Mouse (Mus musculus) midbrain, postnatal 0 days (tissue): Measurements from ENCODE around the gene Syce2. TPM values are rescaled to one million over a fixed set of nuclear protein-coding genes. Genes with fewer than 3 reads are reported as not detected.
A peak's percentile ranks its signal among the peaks of the same experiment; 100 is the strongest.

Source experiments
- ATAC-seq: fragments of 200-750 bp; cut with Nextera tagmentation; 2 replicates; pipeline ENCODE4 v1.8.0; 2017; ENCODE audit warnings: moderate number of reproducible peaks, mild to moderate bottlenecking, moderate TSS enrichment, moderate library complexity; ENCODE audit not compliant: low FRiP score
- DNase-seq: peaks from one replicate; pipeline ENCODE4 v3.0.0-alpha.2; 2015; ENCODE audit warnings: low spot score
- H3K27ac ChIP-seq: fragments of 300-500 bp; sonication (generic); 2 replicates; pipeline ENCODE4 v1.5.1; 2014; ENCODE audit warnings: low read depth, mild to moderate bottlenecking, low read length, mixed read lengths
- H3K27me3 ChIP-seq: fragments of 300-500 bp; sonication (generic); 2 replicates; pipeline ENCODE4 v1.6.1; 2014; ENCODE audit warnings: low read length, control low read depth, mixed read lengths; ENCODE audit not compliant: insufficient read depth
- H3K36me3 ChIP-seq: fragments of 300-500 bp; sonication (generic); 2 replicates; pipeline ENCODE4 v1.6.1; 2014; ENCODE audit warnings: low read length, control low read depth, mixed read lengths; ENCODE audit not compliant: insufficient read depth
- H3K4me1 ChIP-seq: fragments of 300-500 bp; sonication (generic); 2 replicates; pipeline ENCODE4 v1.6.1; 2014; ENCODE audit warnings: mild to moderate bottlenecking, control low read depth, antibody characterized with exemption, low read length, mixed read lengths; ENCODE audit not compliant: insufficient read depth
- H3K4me2 ChIP-seq: fragments of 300-500 bp; sonication (generic); 2 replicates; pipeline ENCODE4 v1.6.1; 2014; ENCODE audit warnings: low read depth, mild to moderate bottlenecking, low read length, mixed read lengths; ENCODE audit not compliant: poor library complexity, severe bottlenecking
- H3K4me3 ChIP-seq: fragments of 300-500 bp; sonication (generic); 2 replicates; pipeline ENCODE4 v1.5.1; 2014; ENCODE audit warnings: low read depth, mild to moderate bottlenecking, low read length, moderate library complexity
- H3K9ac ChIP-seq: fragments of 300-500 bp; sonication (generic); replicated peaks from 2 replicates; pipeline ENCODE4 v1.6.1; 2014; ENCODE audit warnings: mild to moderate bottlenecking, low read length, moderate library complexity, mixed read lengths; ENCODE audit not compliant: poor library complexity, severe bottlenecking
- H3K9me3 ChIP-seq: fragments of 300-500 bp; sonication (generic); 2 replicates; pipeline ENCODE4 v1.6.1; 2016; ENCODE audit warnings: low read length, control low read depth
- CTCF ChIP-seq: IDR thresholded peaks from 2 replicates; pipeline ENCODE4 v1.5.1; 2016; ENCODE audit warnings: antibody characterized with exemption, mild to moderate bottlenecking
- WGBS: fragments of 180-500 bp; shearing (Covaris S2); extraction: QIAGEN DNeasy Blood & Tissue Kit; methylation state at CpG from one replicate; pipeline ENCODE4 v1.1.7; 2014; 5-methylcytosine and 5-hydroxymethylcytosine counted together
- microRNA-seq: library from miRNA; unstranded; fragments of <30 nt; microRNA quantifications from one replicate; pipeline ENCODE4, GENCODE M21; 2016; ENCODE audit warnings: borderline number of aligned reads
- polyA plus RNA-seq: library from polyadenylated mRNA; unstranded; fragments of >200 nt; fragmentation: Nextera tagmentation; extraction: Ambion mirVana; gene quantifications from 2 replicates; pipeline ENCODE4 v1.2.1, GENCODE M21; 2015
- total RNA-seq: library from RNA; depleted of rRNA; stranded (reverse); fragments of >200 nt; gene quantifications from 2 replicates; pipeline ENCODE4 v1.2.3, GENCODE M21; 2014; rRNA removed

The Syce2 gene
- total and polyA plus RNA-seq, 2 experiments from 2014 or later, result 29.5 to 56.2 TPM

- H3K27ac ChIP-seq, result no peak overlapping the region
- H3K4me2 ChIP-seq, result peak overlapping the region; percentile 93
- H3K9me3 ChIP-seq, result no peaks in the 10 kb centered on the region
- no peak overlapping the region for H3K9ac ChIP-seq
- TF ChIP-seq CTCF, result no peak
- H3K4me1 ChIP-seq, result peaks cover 5% of the 10 kb centered on the region
- WGBS, result 82% methylated on average over 16 of the region's 16 CpGs
- DNase-seq (no peak), ATAC-seq (no peak)
- H3K27me3 ChIP-seq, result no peaks in the 10 kb centered on the region
- H3K4me3 ChIP-seq, result peak overlapping the region; percentile 93; the same call in 1 of the 2 replicates
- peaks cover 12% of the 10 kb centered on the region for H3K36me3 ChIP-seq
These were observed 62.1 kb downstream of the Syce2 start for GRCm38 (mm10) chr8:84933767-84934559.

GRCm38 (mm10) chr8:84934860-84935259 lies 62.9 kb downstream of the Syce2 start:
- 3% methylated on average over 15 of the region's 15 CpGs for WGBS
- peak overlapping the region; percentile 97 for H3K27ac ChIP-seq
- peak overlapping the region; percentile 99 for H3K9ac ChIP-seq
- H3K36me3 ChIP-seq, result peaks cover 11% of the 10 kb centered on the region
- no peaks in the 10 kb centered on the region for H3K9me3 ChIP-seq
- H3K4me2 ChIP-seq, result peak overlapping the region; percentile 93
- peak overlapping the region; percentile 93 for H3K4me3 ChIP-seq
- ATAC-seq (peak; percentile 63), DNase-seq (peak; percentile 94)
- peaks cover 5% of the 10 kb centered on the region for H3K4me1 ChIP-seq
- TF ChIP-seq CTCF, result no peak
- H3K27me3 ChIP-seq, result no peaks in the 10 kb centered on the region

- no peak for ATAC-seq
- H3K9ac ChIP-seq, result peak overlapping the region; percentile 99
- peak overlapping the region; percentile 93 for H3K4me2 ChIP-seq
- H3K36me3 ChIP-seq, result peaks cover 5% of the 10 kb centered on the region
- no peak for TF ChIP-seq CTCF
- DNase-seq, result no peak
- H3K27ac ChIP-seq, result peak overlapping the region; percentile 97
- H3K4me3 ChIP-seq, result peak overlapping the region; percentile 93
- H3K9me3 ChIP-seq, result no peaks in the 10 kb centered on the region
- no peaks in the 10 kb centered on the region for H3K27me3 ChIP-seq
- H3K4me1 ChIP-seq, result peaks cover 5% of the 10 kb centered on the region
- WGBS, result 7% methylated on average over 14 of the region's 14 CpGs
These were observed 63.6 kb downstream of the Syce2 start for GRCm38 (mm10) chr8:84935489-84935888.

- Histone ChIP-seq H3K4me3 (peak overlapping the region; percentile 93), H3K9me3 (no peaks in the 10 kb centered on the region), H3K27ac (peak overlapping the region; percentile 97), H3K4me1 (peaks cover 5% of the 10 kb centered on the region), H3K27me3 (no peaks in the 10 kb centered on the region), H3K36me3 (peaks cover 2% of the 10 kb centered on the region; the same call in 1 of the 2 replicates), H3K9ac (peak overlapping the region; percentile 99), H3K4me2 (peak overlapping the region; percentile 93)
- DNase-seq, result peak; percentile 49
- peak; percentile 62 for ATAC-seq
- WGBS, result 8% methylated on average over 23 of the region's 23 CpGs
- TF ChIP-seq CTCF, result no peak
These were observed 64.4 kb downstream of the Syce2 start for GRCm38 (mm10) chr8:84936041-84936961.

- Histone ChIP-seq H3K9ac (peak within 1 kb of the TSS; percentile 99), H3K27ac (peak within 1 kb of the TSS; percentile 97), H3K36me3 (no peaks in the 10 kb centered on the region), H3K4me2 (peak within 1 kb of the TSS; percentile 93), H3K4me3 (peak within 1 kb of the TSS; percentile 93), H3K4me1 (peaks cover 5% of the 10 kb centered on the region), H3K27me3 (no peaks in the 10 kb centered on the region), H3K9me3 (no peaks in the 10 kb centered on the region)
- ATAC-seq, result peak; percentile 67
- peak; percentile 86 for DNase-seq
- WGBS, result 2% methylated on average over 39 of the region's 50 CpGs
- TF ChIP-seq CTCF, result peak; percentile 75
These were observed 65.1 kb downstream of the Syce2 start, which contains the start of gene Mast1 for GRCm38 (mm10) chr8:84936962-84937546. Gene Mast1, minus strand, starts transcription at chr8:84937359.

Small RNA genes lying within 50 kb of the gene (microRNA-seq; reads per million reads assigned to microRNA genes)
- not detected for gene Gm24197
- gene Mir7069, result 2.7 reads per million

Other genes with a start within 250 kb of the Syce2 start
Only the 30 nearest of the 31 such genes appear.
- 3.9 and 4.3 TPM in 2 replicates for gene Ier2, start 209.3 kb upstream of the Syce2 start, total RNA-seq
- 12.8 and 14.7 TPM in 2 replicates for gene Ier2, start 209.3 kb upstream of the Syce2 start, polyA plus RNA-seq
- 88.5 and 99.5 TPM in 2 replicates for gene Trmt1, start 185.8 kb upstream of the Syce2 start, total RNA-seq
- gene Trmt1, start 185.8 kb upstream of the Syce2 start, polyA plus RNA-seq, result 74.2 and 75.0 TPM in 2 replicates
- gene Nacc1, start 184.2 kb upstream of the Syce2 start, total RNA-seq, result 87.2 and 102 TPM in 2 replicates
- 13.7 and 13.8 TPM in 2 replicates for gene Nacc1, start 184.2 kb upstream of the Syce2 start, polyA plus RNA-seq
- gene Lyl1, start 170.7 kb upstream of the Syce2 start, total RNA-seq, result 4.6 and 4.8 TPM in 2 replicates
- 2.0 and 2.8 TPM in 2 replicates for gene Lyl1, start 170.7 kb upstream of the Syce2 start, polyA plus RNA-seq
- not detected in 2 replicates for gene G430095P16Rik, start 149.1 kb upstream of the Syce2 start, total RNA-seq
- gene G430095P16Rik, start 149.1 kb upstream of the Syce2 start, polyA plus RNA-seq, result 0.39 and 0.71 TPM in 2 replicates
- gene Nfix, start 71.8 kb upstream of the Syce2 start, total RNA-seq, result 40.1 and 62.5 TPM in 2 replicates
- gene Nfix, start 71.8 kb upstream of the Syce2 start, polyA plus RNA-seq, result 41.7 and 53.7 TPM in 2 replicates
- 7.6 and 7.7 TPM in 2 replicates for gene Dand5, start 49.3 kb upstream of the Syce2 start, total RNA-seq
- gene Dand5, start 49.3 kb upstream of the Syce2 start, polyA plus RNA-seq, result 12.6 and 14.5 TPM in 2 replicates
- 27.5 and 28.2 TPM in 2 replicates for gene Gadd45gip1, start 40.6 kb upstream of the Syce2 start, total RNA-seq
- 42.9 and 45.1 TPM in 2 replicates for gene Gadd45gip1, start 40.6 kb upstream of the Syce2 start, polyA plus RNA-seq
- gene Rad23a, start 31.4 kb upstream of the Syce2 start, total RNA-seq, result 43.8 and 57.5 TPM in 2 replicates
- 83.5 and 88.3 TPM in 2 replicates for gene Rad23a, start 31.4 kb upstream of the Syce2 start, polyA plus RNA-seq
- 369 and 436 TPM in 2 replicates for gene Calr, start 25.2 kb upstream of the Syce2 start, total RNA-seq
- 444 and 445 TPM in 2 replicates for gene Calr, start 25.2 kb upstream of the Syce2 start, polyA plus RNA-seq
- gene Farsa, start 15.1 kb upstream of the Syce2 start, total RNA-seq, result 74.8 and 84.6 TPM in 2 replicates
- 92.7 and 103 TPM in 2 replicates for gene Farsa, start 15.1 kb upstream of the Syce2 start, polyA plus RNA-seq
- gene Gcdh, start 21.8 kb downstream of the Syce2 start, total RNA-seq, result 22.1 and 30.5 TPM in 2 replicates
- gene Gcdh, start 21.8 kb downstream of the Syce2 start, polyA plus RNA-seq, result 33.2 and 35.3 TPM in 2 replicates
- gene Klf1, start 29.8 kb downstream of the Syce2 start, total RNA-seq, result 0.52 TPM in 1 of 2 replicates, not detected in the other
- gene Klf1, start 29.8 kb downstream of the Syce2 start, polyA plus RNA-seq, result 0.36 and 0.52 TPM in 2 replicates
- gene Dnase2a, start 36.4 kb downstream of the Syce2 start, total RNA-seq, result 4.3 and 5.7 TPM in 2 replicates
- 6.7 and 8.2 TPM in 2 replicates for gene Dnase2a, start 36.4 kb downstream of the Syce2 start, polyA plus RNA-seq
- gene Mast1, start 65.2 kb downstream of the Syce2 start, total RNA-seq, result 85.9 and 92.0 TPM in 2 replicates
- gene Mast1, start 65.2 kb downstream of the Syce2 start, polyA plus RNA-seq, result 79.8 and 89.0 TPM in 2 replicates
- 4.5 and 6.2 TPM in 2 replicates for gene Rtbdn, start 74.9 kb downstream of the Syce2 start, total RNA-seq
- gene Rtbdn, start 74.9 kb downstream of the Syce2 start, polyA plus RNA-seq, result 4.8 and 5.3 TPM in 2 replicates
- gene Gm49661, start 97.3 kb downstream of the Syce2 start, total RNA-seq, result not detected in 2 replicates
- not detected in 2 replicates for gene Gm49661, start 97.3 kb downstream of the Syce2 start, polyA plus RNA-seq
- 720 and 802 TPM in 2 replicates for gene Prdx2, start 97.5 kb downstream of the Syce2 start, total RNA-seq
- gene Prdx2, start 97.5 kb downstream of the Syce2 start, polyA plus RNA-seq, result 904 and 934 TPM in 2 replicates
- gene Rnaseh2a, start 97.7 kb downstream of the Syce2 start, total RNA-seq, result 40.5 and 48.9 TPM in 2 replicates
- 36.5 and 39.7 TPM in 2 replicates for gene Rnaseh2a, start 97.7 kb downstream of the Syce2 start, polyA plus RNA-seq
- gene Junb, start 106.6 kb downstream of the Syce2 start, total RNA-seq, result 11.3 and 15.9 TPM in 2 replicates
- gene Junb, start 106.6 kb downstream of the Syce2 start, polyA plus RNA-seq, result 5.3 and 6.1 TPM in 2 replicates
- gene Hook2, start 118.5 kb downstream of the Syce2 start, total RNA-seq, result 21.4 and 32.5 TPM in 2 replicates
- gene Hook2, start 118.5 kb downstream of the Syce2 start, polyA plus RNA-seq, result 40.1 and 41.3 TPM in 2 replicates
- gene Best2, start 142.4 kb downstream of the Syce2 start, total RNA-seq, result 0.47 TPM in 1 of 2 replicates, not detected in the other
- gene Best2, start 142.4 kb downstream of the Syce2 start, polyA plus RNA-seq, result 0.15 and 0.27 TPM in 2 replicates
- gene Asna1, start 153.2 kb downstream of the Syce2 start, total RNA-seq, result 123 and 172 TPM in 2 replicates
- 137 and 151 TPM in 2 replicates for gene Asna1, start 153.2 kb downstream of the Syce2 start, polyA plus RNA-seq
- 266 and 292 TPM in 2 replicates for gene Trir, start 154.7 kb downstream of the Syce2 start, total RNA-seq
- gene Trir, start 154.7 kb downstream of the Syce2 start, polyA plus RNA-seq, result 144 and 145 TPM in 2 replicates
- gene Tnpo2, start 164.8 kb downstream of the Syce2 start, total RNA-seq, result 173 and 174 TPM in 2 replicates
- gene Tnpo2, start 164.8 kb downstream of the Syce2 start, polyA plus RNA-seq, result 53.5 and 53.7 TPM in 2 replicates
- 113 and 120 TPM in 2 replicates for gene Fbxw9, start 187.9 kb downstream of the Syce2 start, total RNA-seq
- 92.1 and 97.1 TPM in 2 replicates for gene Fbxw9, start 187.9 kb downstream of the Syce2 start, polyA plus RNA-seq
- gene Gm5741, start 195.9 kb downstream of the Syce2 start, total RNA-seq, result not detected in 2 replicates
- gene Gm5741, start 195.9 kb downstream of the Syce2 start, polyA plus RNA-seq, result 2.2 TPM in 1 of 2 replicates, not detected in the other
- 66.3 and 77.1 TPM in 2 replicates for gene Dhps, start 199.6 kb downstream of the Syce2 start, total RNA-seq
- 128 and 129 TPM in 2 replicates for gene Dhps, start 199.6 kb downstream of the Syce2 start, polyA plus RNA-seq
- 92.6 and 105 TPM in 2 replicates for gene Wdr83os, start 208.6 kb downstream of the Syce2 start, total RNA-seq
- 129 and 137 TPM in 2 replicates for gene Wdr83os, start 208.6 kb downstream of the Syce2 start, polyA plus RNA-seq
- gene Wdr83, start 209.2 kb downstream of the Syce2 start, total RNA-seq, result 27.4 and 34.1 TPM in 2 replicates
- gene Wdr83, start 209.2 kb downstream of the Syce2 start, polyA plus RNA-seq, result 37.0 and 39.9 TPM in 2 replicates